Mouse (Mus musculus) T-helper 2 cell (primary cell): ENCODE measurements around the gene Brat1.
"Not testable (repeated sequence)": the region's sequence is repeated elsewhere in the genome, so short reads cannot be mapped to it uniquely, and the experiment has no call there.

Experiments
- in situ Hi-C: fragments of 300-600 bp; cut with MboI, MseI; formaldehyde crosslinking; loops from one replicate; pipeline ENCODE4 v1.15.1; 2025; ENCODE audit warnings: high pct_unique_total_duplicates

The Brat1 gene

GRCm38 (mm10) chr5:140704378-140705251, at the start of gene Brat1:
Gene Brat1 (plus strand): TSS chr5:140705011.
- in situ Hi-C loops, result loop anchor here (5.0 kb wide), 1 partner anchor 43 kb away; no protein-coding TSS in a partner anchor

DNA sequence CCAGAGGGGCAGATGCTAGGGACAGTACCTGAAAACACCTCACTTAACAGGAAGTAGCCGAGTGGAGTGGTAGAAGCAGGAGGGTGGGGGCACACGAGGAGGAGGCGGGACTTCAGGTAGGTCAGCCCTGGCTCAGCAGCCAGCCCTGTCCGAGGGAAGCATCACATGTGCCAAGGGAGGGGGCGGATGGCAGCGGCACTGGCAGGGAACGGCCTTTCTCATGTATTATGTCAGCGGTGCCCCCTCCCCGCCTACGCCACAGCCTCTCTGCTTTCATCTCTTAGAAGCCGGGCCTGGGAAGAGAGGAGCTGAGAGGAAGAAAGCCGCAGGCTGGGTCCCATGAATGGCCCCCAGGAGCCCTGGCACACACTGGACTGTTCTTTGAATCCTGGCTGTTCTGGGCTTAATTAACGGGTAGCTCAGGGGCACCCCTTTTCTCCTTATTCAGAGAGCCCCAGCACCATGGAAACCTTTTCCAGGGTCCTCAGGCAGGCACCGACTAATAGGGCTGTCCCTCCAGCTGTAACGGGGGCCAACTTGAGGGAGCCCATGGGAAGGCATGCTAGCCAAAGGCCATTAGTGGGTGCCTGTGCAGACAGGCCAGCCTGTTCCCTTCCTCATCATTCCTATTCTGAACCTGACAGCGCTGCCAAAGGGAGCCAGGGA, 45.1 kb upstream of the Brat1 start:
- in situ Hi-C loops, result no loop called here

GRCm38 (mm10) chr5:140660398-140660797, 44.4 kb upstream of the Brat1 start:
- in situ Hi-C loops, result no loop called here

DNA sequence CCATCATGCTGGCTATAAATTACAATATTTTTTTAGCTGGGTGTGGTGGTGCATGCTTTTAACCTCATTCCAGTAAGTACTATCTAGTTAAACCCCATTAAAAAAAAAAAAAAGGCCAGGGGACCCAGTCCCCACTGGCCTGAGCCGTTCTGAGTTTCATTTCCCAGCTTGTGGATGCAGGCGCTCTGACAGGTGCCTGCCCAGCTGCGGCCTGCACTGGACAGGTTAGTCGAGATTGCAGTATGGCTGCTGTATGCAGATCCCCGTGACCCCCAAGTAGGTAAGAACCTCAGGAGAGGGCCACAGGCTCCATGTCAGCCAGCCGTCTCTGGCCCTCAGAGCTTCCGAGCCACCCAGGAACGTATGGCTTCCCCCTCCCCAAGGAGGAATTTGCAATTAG, 43.4 kb upstream of the Brat1 start:
- in situ Hi-C loops, result no loop called here

- in situ Hi-C loops, result no loop called here
Measured at GRCm38 (mm10) chr5:140661875-140662643, 42.8 kb upstream of the Brat1 start.

GRCm38 (mm10) chr5:140662741-140663592, 41.8 kb upstream of the Brat1 start:
- in situ Hi-C loops, result no loop called here

- in situ Hi-C loops, result no loop called here
Measured at GRCm38 (mm10) chr5:140663621-140664180, 41.1 kb upstream of the Brat1 start.

- in situ Hi-C loops, result no loop called here
Measured at GRCm38 (mm10) chr5:140672115-140672514, 32.7 kb upstream of the Brat1 start.

GRCm38 (mm10) chr5:140672603-140673002, 32.2 kb upstream of the Brat1 start:
- in situ Hi-C loops, result not testable (repeated sequence)

GRCm38 (mm10) chr5:140674036-140674435, 30.8 kb upstream of the Brat1 start:
- in situ Hi-C loops, result no loop called here

DNA sequence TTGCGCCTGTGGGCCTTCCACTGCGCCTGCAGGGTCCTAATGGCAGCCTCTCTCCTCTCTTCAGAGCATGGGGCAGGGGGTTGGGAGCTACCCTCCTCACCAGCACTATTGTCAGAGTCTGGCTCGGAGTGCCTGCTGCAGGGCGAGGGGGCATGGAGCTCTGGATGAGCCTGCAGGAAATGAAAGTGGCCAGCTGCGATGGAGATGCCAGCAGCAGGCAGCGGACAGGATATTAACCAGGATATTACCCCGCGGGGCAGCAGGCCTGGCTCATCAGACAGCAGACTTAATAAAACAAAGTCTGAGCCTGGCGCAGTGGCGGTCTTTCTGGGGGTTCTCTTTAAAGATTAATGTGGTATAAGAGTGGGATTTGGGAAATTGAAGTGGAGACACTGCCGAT, 29.7 kb upstream of the Brat1 start:
- in situ Hi-C loops, result no loop called here

DNA sequence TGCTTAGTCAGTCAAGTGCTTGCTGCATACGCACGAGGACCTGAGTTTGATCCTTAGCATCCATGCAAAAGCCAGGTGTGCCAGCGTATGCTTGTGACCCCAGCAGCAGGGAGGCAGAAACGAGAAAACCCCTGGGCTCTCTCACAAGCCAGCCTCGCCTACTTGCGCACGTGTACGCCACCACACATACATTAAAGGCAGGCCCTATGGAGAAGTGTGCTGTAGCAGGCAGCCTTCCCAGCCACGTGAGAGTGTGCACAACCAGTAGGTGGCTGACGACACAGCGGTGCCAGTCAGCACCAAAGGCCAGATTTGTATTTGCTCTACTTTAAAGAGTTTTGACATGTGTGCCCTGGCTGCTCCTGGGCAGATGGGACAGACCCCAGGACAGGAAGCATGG, 29.2 kb upstream of the Brat1 start:
- in situ Hi-C loops, result no loop called here

DNA sequence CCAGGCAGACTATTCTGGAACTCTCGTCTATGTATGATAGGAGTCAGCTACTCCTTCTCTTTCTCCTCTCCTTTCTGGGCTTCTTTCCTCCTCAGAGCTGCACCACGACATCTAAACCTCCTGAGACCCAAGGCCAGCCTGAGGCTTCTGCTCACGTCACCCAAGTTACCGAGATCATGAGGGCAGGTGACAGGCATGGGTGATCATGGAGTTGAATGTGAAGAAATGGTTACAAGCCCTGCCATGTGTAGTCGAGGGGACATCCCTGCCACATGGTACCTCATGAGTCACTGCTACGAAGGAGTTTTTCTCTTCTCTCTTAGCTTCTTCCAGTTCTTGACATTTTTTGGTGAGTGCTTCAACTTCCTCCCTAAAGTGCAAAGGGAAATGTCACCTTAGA, 27.7 kb upstream of the Brat1 start:
- in situ Hi-C loops, result no loop called here

GRCm38 (mm10) chr5:140680051-140680450, 24.8 kb upstream of the Brat1 start:
- in situ Hi-C loops, result no loop called here

- in situ Hi-C loops, result no loop called here
Measured at GRCm38 (mm10) chr5:140680950-140681349, 23.9 kb upstream of the Brat1 start.

DNA sequence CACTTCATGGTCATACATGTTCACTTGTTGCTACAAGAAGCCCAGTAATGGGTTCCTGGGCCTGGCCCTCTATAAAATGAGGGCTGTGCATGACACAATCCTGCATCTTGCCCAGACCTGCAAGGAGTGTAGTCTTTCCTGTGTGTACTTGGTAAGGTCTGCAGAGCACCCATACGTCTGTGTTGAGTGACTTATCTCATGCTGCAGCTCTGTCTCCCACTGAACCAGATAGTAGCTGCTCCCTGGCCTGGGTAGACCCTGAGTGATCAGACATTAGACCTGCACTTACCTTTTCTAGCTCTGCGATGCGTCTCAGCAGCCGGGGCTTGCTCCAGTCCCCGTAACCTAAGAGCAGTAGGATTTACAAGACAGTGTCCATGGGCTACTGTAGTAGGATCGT, 22.7 kb upstream of the Brat1 start:
- in situ Hi-C loops, result no loop called here

DNA sequence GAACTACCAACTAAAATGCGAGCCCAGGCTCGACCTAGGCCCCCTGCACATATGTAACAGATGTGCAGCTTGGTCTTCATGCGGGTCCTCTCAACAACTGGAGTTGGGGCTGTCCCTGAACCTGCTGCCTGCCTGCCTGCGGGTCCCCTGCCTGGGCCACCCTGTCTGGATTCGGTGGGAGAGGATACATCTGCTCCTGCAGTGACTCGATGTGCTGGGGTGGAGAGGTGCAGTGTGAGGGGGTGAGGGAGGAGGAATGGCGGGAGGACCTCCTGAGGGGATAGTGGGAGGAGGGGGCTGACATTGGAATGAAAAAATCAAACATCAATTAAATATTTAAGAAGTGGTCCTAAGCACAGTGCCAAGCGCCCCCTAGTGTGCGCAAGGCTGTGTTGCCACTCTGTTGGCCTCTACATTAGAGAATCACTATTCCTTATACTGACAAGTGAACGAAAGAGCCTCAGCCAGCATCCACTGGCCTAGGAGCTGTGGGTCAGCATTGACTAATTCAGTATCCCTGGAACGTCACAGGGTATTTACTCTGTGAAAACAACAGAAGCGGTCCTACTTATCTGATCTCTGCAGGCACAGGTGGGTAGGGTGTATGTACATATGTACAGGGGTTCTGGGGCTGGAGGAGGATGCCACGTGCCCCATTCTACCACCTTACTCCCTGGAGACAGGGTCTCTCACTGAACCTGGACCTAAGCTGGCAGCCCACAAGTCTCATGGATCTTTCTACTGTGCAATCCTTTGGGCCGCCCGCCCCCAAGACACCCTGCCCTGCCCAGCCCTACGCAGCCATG, 20.3 kb upstream of the Brat1 start:
- in situ Hi-C loops, result no loop called here

- in situ Hi-C loops, result no loop called here
Measured at GRCm38 (mm10) chr5:140688434-140688833, 16.4 kb upstream of the Brat1 start.

DNA sequence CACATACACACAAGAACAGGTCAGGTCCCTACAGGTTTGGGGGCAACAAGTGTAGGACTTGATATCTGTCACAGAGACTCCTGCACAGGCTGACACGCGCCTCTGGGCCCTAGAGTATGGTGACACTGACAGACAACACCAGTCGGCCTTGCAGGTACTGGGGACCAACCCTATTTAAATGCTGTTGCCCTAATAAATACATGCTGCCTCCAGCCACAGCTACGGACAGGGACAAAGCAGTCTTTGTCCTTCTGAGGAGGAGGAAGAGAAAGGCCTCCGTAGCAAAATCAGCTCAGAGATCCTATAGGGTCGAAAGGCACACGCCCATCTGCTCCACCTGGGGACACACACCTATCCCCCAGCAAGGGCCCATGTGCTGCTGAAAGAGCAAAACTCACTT, 8.8 kb upstream of the Brat1 start:
- in situ Hi-C loops, result no loop called here

- in situ Hi-C loops, result no loop called here
Measured at GRCm38 (mm10) chr5:140699776-140700175, 5.0 kb upstream of the Brat1 start.
